Mouse (Mus musculus) common myeloid progenitor, adult 5-6 weeks (primary cell): ENCODE measurements around the gene Ubald1. TPM values are rescaled to one million over a fixed set of nuclear protein-coding genes. Genes with fewer than 3 reads are reported as not detected.

ENCODE experiments used
- ATAC-seq: replicated peaks from 2 replicates; pipeline ENCODE4 v1.8.0; 2016; ENCODE audit warnings: low read depth, mild to moderate bottlenecking, moderate TSS enrichment, inconsistent platforms; ENCODE audit not compliant: poor library complexity, severe bottlenecking
- total RNA-seq: library from RNA; stranded (forward); fragments of 200-1000, 187-1606 nt; gene quantifications from 2 replicates; pipeline ENCODE4 v1.2.3, GENCODE M21; 2017

Gene Ubald1
- total RNA-seq: 19.6 and 25.8 TPM in 2 replicates

GRCm38 (mm10) chr16:4880136-4880825 lies at the start of gene Ubald1:
TSS of gene Ubald1 (minus strand) at chr16:4880315.
- ATAC-seq: peak; percentile 61

GRCm38 (mm10) chr16:4928474-4928873 lies 48.4 kb upstream of the Ubald1 start:
- no peak for ATAC-seq

GRCm38 (mm10) chr16:4927967-4928366 lies 47.9 kb upstream of the Ubald1 start:
- ATAC-seq: no peak

GRCm38 (mm10) chr16:4923996-4924395 lies 43.9 kb upstream of the Ubald1 start:
- no peak for ATAC-seq

- ATAC-seq: no peak
Observed at GRCm38 (mm10) chr16:4922481-4922880, 42.4 kb upstream of the Ubald1 start.

GRCm38 (mm10) chr16:4920556-4920955 lies 40.4 kb upstream of the Ubald1 start:
- ATAC-seq: peak; percentile 75

- ATAC-seq: no peak
Observed at GRCm38 (mm10) chr16:4916608-4917007, 36.5 kb upstream of the Ubald1 start.

GRCm38 (mm10) chr16:4915931-4916330 lies 35.8 kb upstream of the Ubald1 start:
- ATAC-seq: no peak

- ATAC-seq: peak; percentile 70
Observed at GRCm38 (mm10) chr16:4913783-4914735, 33.9 kb upstream of the Ubald1 start.

- peak; percentile 63 for ATAC-seq
Observed at GRCm38 (mm10) chr16:4912907-4913782, 33.0 kb upstream of the Ubald1 start.

GRCm38 (mm10) chr16:4912074-4912648 lies 32.0 kb upstream of the Ubald1 start:
- no peak for ATAC-seq

- no peak for ATAC-seq
Observed at GRCm38 (mm10) chr16:4910758-4911157, 30.6 kb upstream of the Ubald1 start.

- no peak for ATAC-seq
Observed at GRCm38 (mm10) chr16:4909745-4910144, 29.6 kb upstream of the Ubald1 start.

- peak; percentile 91 for ATAC-seq
Observed at GRCm38 (mm10) chr16:4907972-4908371, 27.9 kb upstream of the Ubald1 start.

- ATAC-seq: no peak
Observed at GRCm38 (mm10) chr16:4907386-4907785, 27.3 kb upstream of the Ubald1 start.

- no peak for ATAC-seq
Observed at GRCm38 (mm10) chr16:4906559-4906958, 26.4 kb upstream of the Ubald1 start.

GRCm38 (mm10) chr16:4905591-4905990 lies 25.5 kb upstream of the Ubald1 start:
- no peak for ATAC-seq

- no peak for ATAC-seq
Observed at GRCm38 (mm10) chr16:4904878-4905277, 24.8 kb upstream of the Ubald1 start.

- no peak for ATAC-seq
Observed at GRCm38 (mm10) chr16:4903491-4904102, 23.5 kb upstream of the Ubald1 start.
